Mouse (Mus musculus) brain, embryonic 14.5 days (tissue): ENCODE measurements around the gene Fbxo8. TPM values are rescaled to one million over a fixed set of nuclear protein-coding genes. Genes with fewer than 3 reads are reported as not detected.

Experiments used
- DNase-seq: peaks from one replicate; pipeline ENCODE4 v3.0.0-alpha.2; 2011; ENCODE audit warnings: low read depth
- CTCF ChIP-seq: fragments of 200-500 bp; IDR thresholded peaks from 2 replicates; pipeline ENCODE4 v1.5.1; 2012; ENCODE audit warnings: inconsistent platforms, mild to moderate bottlenecking, moderate library complexity, borderline replicate concordance; ENCODE audit not compliant: insufficient read depth, insufficient read length; ENCODE audit errors: extremely low read depth
- POLR2A ChIP-seq: fragments of 200-500 bp; IDR thresholded peaks from 2 replicates; pipeline ENCODE4 v1.6.1; 2012; ENCODE audit warnings: mild to moderate bottlenecking, inconsistent platforms, borderline replicate concordance; ENCODE audit not compliant: poor library complexity, insufficient read depth, insufficient read length, severe bottlenecking; ENCODE audit errors: extremely low read depth
- polyA plus RNA-seq: library from polyadenylated mRNA; depleted of rRNA; stranded (reverse); fragments of >200 nt; gene quantifications from 2 replicates; pipeline ENCODE4 v1.2.3, GENCODE M21; 2012; rRNA removed

Fbxo8 gene
- polyA plus RNA-seq, 1 experiment, result 25.6 TPM

DNA sequence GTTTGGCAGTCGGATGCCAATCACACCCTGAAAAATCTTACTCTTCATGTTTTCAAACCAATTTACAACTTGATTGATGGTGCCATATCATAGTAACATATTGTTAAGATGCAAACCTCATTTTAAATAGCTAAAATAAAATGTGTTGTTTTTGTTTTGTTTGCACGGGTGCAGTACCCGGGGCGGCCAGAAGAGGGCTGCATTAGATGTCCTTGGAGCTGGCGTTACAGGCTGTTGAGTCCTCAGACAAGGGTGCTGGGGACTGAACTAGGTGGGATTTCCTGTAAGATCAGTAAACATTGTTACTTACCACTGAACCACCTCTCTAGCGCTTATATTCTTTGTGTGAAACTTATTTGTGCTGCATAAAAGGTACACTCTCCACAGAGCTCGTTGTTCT is 65.4 kb downstream of the Fbxo8 start:
- DNase-seq, result no peak

DNA sequence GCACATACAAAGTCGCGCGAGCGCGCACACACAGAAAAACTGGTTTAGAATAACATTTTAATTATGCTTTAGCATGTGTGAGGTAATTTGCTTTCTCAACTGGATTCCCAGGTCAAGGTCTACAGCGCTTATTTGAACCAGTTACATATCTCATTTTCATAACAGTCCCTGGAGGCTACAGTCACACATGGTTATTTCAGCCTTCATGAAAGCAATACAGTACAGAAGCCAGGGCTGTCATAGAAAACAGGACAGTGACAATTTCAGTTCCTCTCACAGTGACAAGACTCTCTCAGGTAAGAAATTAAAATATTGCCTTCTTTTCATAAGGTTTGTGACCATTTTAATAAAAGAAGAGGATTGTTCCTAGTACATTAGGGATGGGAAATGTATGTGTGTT is 66.4 kb downstream of the Fbxo8 start:
- no peak for DNase-seq
- TF ChIP-seq CTCF, result no peak
- no peak for TF ChIP-seq POLR2A

More for the DNA sequence above, 65.4 kb downstream of the Fbxo8 start:
- peak; percentile 69 for TF ChIP-seq CTCF
- TF ChIP-seq POLR2A, result no peak

DNA sequence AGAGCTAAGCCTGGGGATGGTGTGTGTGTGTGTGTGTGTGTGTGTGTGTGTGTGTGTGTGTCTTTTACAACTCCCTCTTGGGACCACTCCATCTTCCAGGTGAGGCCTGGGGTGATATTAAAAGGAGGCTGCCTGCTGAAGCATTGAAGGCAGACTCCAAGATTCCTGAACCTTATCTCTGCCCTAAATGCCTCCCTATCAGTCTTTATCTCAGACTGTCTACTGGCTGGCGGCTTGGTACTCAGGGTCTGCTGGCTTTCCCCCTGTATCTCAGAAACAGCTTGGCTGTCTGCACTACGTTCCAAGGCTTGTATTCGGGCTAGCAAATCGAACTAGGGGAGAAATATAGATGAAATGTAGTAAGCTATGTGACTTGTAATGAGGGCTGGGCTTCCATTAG is 68.2 kb downstream of the Fbxo8 start:
- TF ChIP-seq POLR2A (no peak), CTCF (no peak)
- DNase-seq, result no peak

DNA sequence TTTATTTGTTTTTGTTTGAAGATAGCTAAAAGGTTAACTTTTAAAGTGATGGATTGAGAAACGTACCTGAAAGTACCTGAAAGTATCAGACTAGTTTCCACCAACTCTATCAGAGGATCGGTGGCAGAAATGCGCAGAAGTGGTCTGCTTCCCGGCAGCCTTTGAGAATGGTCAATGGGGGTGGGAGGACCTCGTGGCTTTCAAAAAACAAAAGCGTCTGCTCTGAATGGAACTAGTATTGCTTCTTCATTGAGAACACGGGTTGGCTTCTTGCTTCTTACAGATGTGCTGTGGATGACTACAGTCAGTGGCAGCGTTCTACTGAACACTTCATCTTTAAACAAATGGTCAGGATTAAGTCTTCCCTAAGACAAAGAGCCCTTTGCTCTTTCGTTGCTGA is 68.7 kb downstream of the Fbxo8 start:
- no peak for TF ChIP-seq CTCF
- TF ChIP-seq POLR2A, result no peak
- no peak for DNase-seq

DNA sequence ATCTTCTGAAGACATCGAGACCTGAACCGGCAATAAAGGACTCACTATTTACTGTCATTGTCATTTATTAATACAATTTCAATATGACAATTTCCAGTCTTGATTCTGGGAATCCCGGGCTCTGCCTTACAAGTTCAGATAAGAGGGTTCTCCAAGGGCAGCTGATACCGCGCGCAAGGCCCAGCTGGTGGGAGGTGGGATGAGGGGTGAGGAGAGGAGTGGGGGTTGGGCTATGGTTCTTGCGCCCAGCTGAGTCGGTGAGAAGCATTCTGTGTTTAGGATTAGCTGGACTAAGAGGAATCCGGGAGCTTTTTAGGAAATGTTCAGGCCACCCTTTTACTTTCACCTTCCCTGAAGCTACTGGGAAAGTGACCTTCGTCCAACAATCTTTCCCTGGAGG is 69.8 kb downstream of the Fbxo8 start:
- DNase-seq, result no peak
- TF ChIP-seq CTCF (no peak), POLR2A (no peak)

DNA sequence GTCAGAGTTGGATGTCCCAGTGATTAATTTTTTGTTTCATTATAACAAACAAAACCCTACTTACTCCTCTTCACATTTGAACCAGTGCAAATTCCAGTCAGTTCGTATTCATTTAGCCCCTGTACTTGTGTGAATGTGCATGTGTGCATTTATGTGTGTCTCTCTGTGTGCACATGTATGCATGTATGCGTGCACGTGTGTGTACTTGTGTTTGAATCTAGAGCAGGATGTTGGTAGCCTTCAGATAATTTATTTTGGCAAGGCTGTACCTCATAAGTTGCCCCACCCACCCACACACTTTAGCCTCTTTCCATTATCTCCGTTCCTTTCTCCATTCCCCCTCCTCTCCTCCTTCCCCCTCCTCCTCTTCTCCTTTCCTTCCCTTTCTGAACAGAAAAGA is 70.2 kb downstream of the Fbxo8 start:
- TF ChIP-seq POLR2A (no peak), CTCF (no peak)
- DNase-seq, result no peak

DNA sequence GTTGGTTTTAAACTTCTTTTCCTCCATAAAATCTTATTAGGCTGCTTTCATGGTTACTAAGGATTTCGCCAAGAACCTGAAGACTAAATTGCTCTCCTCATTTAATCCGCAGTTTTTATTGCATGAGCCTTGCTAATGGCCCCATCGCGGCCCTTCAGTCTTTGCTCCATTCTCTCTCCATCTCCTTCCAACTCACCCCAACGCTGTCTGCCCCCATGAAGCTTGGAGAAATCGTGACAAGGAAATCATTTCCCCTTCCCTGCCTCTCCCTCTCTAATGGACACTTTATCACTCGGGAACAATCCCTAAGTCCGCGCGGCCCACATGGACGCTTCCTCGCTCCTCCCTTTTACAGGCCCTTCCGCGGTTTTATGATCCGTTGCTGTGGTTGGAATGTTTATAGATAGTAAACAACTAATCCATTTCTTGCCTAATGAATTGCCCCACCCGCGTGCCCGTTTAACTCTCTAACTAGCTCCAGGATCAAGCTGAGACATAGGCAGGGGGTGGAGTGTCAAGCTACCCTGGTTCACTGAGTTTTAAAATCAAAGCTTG is 71.7 kb downstream of the Fbxo8 start:
- TF ChIP-seq CTCF (no peak), POLR2A (no peak)
- peak; percentile 35 for DNase-seq

DNA sequence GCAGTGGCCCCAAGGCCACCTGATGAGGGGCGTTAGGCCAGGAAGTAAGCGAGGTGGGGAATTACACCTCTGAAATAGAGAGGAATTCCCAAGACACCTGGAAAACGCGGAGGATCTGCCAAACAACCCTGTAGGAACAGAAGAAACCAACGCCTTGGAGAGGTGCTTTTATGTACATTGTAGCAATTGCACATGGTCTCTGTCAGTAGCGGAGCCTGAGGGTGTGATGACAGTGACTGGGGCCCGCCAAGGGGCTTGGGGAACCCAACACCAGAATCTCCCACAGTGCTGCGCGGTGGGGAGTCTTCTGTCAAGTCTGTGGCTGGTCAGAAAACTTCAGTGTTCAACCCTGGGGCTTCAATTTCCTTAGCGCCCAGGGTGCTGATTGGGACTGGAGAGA is 72.5 kb downstream of the Fbxo8 start:
- no peak for TF ChIP-seq CTCF
- no peak for TF ChIP-seq POLR2A
- no peak for DNase-seq

DNA sequence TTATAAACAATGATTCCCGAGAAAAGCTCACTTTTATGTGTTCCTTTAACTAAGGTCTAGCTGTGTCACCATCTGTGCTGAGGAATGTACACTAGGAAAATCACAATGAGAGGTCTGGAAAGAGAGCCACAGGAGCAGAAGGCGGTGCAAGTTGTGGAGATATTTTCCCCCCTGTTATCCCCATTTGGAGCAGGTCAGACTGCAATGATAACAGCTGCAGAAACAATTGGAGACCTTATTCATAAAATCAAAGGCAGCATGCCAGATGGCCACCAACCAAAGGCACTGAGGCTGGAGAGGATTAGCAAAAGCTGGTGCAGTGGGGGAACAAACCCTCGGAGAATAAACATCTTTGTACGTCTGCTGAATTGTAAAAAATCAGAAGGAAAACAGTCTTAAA is 78.3 kb downstream of the Fbxo8 start:
- DNase-seq, result peak; percentile 89
- TF ChIP-seq POLR2A (no peak), CTCF (no peak)

DNA sequence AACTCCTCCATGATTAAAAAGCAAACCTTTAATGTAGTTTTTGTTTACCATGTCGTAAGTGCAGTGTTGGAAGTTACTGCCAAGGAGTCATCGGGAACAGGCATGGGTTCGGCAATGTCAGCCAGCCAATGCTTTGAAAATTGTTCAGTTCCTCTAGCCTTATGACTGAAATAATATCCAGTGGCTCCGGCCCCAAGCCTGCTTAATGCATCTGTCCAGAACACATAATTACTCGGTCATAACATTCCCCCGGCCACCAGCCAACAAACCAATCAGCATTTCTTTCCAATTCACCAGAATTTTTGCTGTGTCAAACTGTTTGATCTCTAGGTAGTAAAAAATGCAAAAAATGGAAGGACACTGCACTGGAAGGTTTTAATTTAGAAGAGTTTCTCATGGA is 88.4 kb downstream of the Fbxo8 start:
- no peak for DNase-seq
- no peak for TF ChIP-seq CTCF
- no peak for TF ChIP-seq POLR2A

Other genes with a start within 250 kb of the Fbxo8 start
- gene Cep44, start within 50 bp of the Fbxo8 start, polyA plus RNA-seq, result 27.3 and 35.8 TPM in 2 replicates